Mouse (Mus musculus): ENCODE measurements around the gene Shtn1.

Shtn1 gene

DNA sequence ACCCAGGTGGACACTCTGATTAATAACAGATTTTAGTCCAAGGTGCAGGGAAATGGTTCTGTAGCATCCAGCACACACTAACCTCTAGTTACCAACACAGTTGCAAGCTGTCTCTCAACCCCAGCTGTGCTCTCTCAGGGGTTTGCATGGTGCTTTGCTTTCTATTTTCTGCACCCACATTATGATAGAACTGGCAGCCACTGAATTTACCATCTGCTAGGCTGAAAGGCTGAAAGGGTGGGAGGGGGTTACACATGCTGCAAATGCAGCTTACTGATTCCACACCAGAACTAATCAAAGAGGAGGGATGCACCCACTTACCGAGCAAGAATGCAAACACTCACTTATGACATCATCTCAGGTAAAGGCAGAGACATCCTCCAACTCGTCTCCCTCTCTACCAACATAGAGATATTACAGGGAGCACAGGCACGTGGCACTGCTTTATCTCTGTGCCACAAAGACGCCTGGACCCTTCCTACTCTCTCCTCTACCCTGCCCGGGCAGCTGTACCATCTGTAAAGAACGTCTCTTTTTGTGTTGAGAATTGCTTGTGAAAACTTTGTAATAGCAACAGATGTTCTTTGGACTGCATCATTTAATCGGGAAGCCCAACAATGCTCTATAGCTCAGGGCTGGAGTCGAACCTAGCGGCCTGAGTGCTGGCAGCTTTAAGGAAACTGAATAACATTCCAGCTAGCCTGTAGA is 23.0 kb downstream of the Shtn1 start:
- no peak for DNase-seq (ENCODE audit: extremely low spot score, low read depth, low spot score)

DNA sequence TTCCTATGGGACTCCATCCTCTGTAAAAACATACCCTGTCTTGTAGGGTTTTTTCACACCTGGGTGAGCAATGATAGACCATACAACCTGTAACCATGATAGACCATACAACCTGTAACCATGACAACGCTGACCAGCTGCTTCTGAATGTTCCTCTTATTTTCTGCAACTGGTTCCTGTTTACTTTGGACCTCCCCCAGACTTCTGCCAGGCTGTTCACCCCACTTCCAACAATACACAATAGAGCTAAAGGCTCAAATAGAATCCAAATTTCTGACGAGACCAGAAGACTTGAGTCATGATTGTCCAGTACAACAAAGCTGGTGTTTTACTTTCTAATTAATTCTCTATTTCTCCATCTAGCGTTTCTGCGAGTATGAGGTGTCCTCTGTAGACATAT is 23.8 kb downstream of the Shtn1 start:
- no peak for DNase-seq (ENCODE audit: extremely low spot score, low read depth, low spot score)

DNA sequence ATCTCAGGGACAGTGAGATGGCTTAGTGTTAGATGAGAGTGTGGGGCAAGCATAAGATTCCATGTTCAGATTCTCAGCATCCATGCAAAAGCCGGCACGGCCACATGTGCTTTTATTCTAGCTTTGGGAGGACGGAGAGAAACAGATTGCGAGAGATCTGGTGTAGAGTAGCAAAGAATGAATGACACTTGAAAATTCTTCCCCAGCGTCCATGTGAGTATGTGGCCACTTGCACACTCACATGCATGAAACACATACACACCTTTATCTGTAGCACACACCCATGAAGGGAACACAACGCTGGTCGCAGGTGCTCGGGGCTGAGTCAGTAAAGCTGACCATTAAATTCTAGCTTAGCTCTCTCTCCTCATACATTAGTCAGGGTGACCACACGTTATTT is 24.3 kb downstream of the Shtn1 start:
- no peak for DNase-seq (ENCODE audit: extremely low spot score, low read depth, low spot score)

DNA sequence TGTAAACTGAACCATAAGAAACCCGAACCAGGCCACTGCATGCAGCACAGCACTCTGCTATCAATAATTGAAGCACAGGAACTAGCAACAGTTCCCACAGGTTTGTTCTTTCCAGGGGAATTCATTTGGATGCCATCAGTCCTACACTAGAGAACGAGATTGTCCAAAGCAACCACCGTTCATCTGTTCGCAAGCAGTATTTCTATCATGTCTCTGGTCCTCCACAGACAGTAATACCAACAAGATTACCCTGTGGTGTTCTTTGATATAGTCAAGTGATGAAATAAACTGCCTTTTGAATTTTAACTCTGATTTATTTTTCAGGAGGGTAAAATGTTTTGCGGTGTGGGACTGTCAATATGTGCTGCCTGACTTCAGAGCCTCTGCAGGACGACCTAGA is 27.0 kb downstream of the Shtn1 start:
- no peak for DNase-seq (ENCODE audit: extremely low spot score, low read depth, low spot score)

DNA sequence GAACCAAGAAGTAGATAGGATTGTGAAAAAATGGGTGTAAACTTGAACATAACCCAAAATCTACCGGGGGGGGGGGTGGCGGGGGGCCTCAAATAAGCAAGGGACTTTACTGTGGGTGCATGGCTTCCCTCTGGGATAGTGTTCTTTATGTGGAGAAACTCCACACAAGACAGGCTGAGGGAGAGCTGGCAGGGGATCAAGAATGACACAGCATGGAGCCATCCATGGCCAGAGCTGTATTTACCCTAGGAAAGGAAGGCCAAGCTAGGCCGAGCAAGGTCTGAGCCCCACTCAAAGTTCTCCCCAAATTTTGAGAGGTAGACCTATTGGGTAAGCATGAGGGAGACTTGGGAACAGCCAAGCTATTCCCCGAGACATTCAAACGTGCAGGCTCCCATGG is 28.4 kb downstream of the Shtn1 start:
- no peak for DNase-seq (ENCODE audit: extremely low spot score, low read depth, low spot score)

DNA sequence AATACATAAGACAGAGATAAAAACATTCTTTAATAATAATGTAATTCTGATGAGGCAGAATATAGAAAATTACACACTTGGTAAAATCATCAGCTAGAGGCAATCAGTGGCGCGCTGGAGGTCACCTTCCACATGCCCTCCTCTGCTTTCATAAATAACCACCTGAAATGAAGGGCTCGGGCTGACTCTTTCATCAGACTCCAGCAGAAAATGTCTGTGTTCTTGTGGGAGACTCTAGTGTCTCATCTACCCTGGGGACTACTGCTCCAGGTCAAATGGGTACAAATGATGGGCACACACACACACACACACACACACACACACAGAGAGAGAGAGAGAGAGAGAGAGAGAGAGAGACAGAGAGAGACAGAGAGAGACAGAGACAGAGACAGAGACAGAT is 34.8 kb downstream of the Shtn1 start:
- no peak for DNase-seq (ENCODE audit: extremely low spot score, low read depth, low spot score)

DNA sequence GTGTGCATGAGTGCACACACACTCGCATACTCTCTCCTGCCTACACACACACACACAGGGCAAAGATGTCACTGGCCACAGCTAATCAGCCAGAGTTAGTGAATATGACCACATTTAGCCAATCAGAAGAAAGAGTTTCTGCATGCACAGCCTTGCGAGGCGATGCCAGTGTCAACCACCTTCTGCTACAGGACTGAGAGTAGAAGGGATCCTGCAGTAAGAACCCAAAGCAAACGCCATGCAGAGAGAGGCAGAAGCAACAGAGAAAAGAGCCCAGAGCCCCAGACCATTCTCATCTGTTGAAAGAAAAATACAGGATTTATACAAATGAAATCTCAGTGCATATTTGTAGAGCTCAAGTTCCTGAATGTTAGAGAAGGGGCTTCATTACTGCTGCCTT is 37.1 kb downstream of the Shtn1 start:
- DNase-seq (ENCODE audit: extremely low spot score, low read depth, low spot score): no peak

DNA sequence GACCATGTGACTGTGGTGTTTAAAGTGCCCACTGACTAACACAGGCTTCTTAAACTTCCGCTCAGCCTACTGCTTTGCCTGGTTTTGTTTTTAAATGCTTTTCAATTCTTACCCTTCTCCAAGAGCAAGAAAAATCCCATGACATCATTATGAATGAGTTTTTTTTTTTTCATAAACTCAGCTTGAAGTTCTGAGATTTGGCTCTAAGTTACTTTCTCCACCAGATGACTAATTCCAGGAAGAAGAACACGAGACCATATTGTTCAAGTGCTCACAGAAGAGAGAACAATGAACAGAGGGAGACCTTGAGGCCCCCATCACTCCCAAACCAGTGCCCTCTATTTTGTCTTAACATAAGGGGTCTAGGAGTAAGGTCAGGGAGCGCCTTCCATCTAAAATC is 39.1 kb downstream of the Shtn1 start:
- no peak for DNase-seq (ENCODE audit: extremely low spot score, low read depth, low spot score)

DNA sequence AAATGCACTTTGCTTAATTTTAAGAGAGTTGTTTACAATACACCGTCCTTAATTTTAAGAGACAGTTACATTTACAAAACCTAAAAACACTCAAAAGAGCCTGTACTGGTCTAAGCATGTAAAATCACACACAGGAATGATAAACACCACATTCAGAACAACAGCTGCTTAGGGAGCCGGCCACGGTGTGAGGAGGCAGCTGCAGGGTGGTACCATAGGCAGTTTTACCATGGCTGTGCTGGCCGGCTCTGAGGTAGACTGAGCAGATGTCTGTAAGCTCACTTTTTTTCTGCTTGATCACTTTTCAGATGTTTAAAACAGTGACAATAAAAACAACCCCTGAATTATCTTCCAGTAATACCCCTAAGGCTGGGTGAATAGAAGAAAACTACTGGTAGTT is 42.7 kb downstream of the Shtn1 start:
- no peak for DNase-seq (ENCODE audit: extremely low spot score, low read depth, low spot score)

DNA sequence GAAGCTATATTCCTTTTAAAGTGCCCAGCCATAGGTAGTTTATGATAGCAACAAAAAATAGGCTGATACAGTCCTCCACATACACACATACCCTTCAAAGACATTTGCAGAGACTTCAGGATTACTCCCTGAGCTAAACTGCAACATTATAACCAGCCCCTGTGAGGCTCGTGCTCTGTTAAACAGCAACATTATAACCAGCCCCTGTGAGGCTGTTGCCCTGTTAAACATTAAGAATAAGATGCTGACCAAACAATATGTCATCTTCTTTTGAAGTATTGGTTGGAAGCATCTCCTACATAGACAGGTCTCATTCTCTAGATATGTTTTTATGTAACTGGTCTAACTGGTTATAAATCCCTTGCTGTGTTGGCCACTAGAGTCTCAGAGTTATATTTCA is 45.7 kb downstream of the Shtn1 start:
- DNase-seq (ENCODE audit: extremely low spot score, low read depth, low spot score): no peak

DNA sequence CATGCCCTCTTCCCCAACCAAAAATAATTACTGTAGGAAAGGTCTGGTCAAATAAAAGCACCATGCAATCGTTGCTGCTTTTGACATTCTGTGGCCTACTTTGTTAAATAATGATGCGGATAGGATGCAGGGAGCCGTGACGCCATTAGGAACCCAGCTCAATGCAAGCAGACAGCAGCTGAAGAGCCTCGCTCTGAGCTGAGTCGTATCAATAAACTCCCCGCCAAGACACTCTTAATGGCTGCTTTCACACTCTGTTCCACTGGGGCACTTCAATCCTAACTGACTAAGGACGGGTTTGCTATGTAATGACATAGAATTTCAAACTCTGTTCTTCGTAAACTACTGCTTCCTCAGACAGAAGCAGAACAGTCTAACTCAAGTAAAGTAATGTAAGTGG is 46.9 kb downstream of the Shtn1 start:
- no peak for DNase-seq (ENCODE audit: extremely low spot score, low read depth, low spot score)

DNA sequence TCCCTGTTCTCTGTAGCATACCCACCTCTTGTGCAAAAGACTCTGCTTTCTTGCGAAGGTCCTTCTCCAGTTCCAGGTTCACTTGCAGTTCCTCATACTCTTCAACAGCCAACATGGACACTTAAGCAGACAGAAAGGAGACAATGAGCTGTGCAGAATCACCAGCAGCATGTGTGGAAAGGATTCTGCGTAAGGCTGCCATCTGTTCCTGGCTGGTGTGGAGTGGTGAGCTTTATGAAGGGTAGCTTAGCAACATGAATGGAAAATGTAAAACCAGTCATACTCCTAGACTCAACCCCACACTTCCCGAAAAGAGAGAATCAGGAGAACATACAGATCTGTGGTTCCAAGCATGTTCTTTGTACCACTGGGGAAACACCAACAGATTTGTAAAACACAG is 47.8 kb downstream of the Shtn1 start:
- no peak for DNase-seq (ENCODE audit: extremely low spot score, low read depth, low spot score)

DNA sequence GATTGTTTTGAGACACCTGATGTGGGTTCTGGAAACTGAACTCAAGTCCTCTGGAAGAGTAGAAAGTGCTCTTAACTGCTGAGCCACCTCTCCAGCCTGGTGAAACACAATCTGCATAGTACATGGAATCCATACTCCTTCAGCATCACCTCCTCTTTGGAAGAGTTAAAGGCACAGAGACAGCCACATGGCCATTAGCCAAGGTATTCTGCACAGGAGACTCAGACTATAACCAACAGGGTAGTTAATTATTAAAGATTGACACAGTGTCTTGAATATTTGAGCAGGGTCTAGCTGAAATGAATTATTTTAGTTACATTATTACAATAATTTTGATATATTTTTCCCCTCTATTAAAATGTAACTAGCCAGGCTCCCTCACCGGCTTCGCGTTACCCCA is 52.0 kb downstream of the Shtn1 start:
- no peak for DNase-seq (ENCODE audit: extremely low spot score, low read depth, low spot score)

DNA sequence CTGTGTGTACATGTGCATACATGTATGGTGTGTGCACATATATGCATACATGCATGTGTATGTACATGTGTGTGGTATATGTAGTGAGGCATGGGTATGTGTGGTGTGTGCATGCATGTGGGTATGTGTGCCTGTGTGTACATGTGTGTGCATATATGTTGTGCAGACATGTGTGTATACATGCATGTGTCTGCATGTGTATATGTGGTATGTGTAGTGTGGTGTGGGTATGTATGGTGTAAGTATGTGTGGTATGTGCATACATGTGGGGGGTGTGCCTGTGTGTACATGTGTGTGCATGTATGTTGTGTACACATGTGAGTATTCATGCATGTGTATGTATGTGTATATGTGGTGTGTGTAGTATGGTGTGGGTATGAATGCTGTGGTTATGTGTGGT is 54.3 kb downstream of the Shtn1 start:
- DNase-seq (ENCODE audit: extremely low spot score, low read depth, low spot score): no peak

DNA sequence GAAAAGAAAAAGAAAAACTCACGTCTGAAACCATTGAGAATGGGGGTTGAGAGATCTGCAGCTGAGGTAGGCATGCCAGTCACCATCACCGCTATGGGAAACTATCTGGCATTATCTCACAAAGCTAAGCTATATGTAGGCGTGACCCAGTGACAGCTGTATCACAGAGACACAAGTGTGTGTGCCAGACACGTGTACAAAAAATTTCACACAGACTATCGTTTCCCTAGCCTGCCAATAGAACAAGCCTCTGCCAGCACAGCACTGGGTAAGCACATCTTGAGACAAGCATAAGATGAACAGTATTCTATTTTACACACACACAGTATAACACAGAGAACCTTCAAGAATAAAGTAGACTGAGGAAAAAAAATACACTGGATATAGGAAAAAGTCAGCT is 65.1 kb downstream of the Shtn1 start:
- DNase-seq (ENCODE audit: extremely low spot score, low read depth, low spot score): no peak

DNA sequence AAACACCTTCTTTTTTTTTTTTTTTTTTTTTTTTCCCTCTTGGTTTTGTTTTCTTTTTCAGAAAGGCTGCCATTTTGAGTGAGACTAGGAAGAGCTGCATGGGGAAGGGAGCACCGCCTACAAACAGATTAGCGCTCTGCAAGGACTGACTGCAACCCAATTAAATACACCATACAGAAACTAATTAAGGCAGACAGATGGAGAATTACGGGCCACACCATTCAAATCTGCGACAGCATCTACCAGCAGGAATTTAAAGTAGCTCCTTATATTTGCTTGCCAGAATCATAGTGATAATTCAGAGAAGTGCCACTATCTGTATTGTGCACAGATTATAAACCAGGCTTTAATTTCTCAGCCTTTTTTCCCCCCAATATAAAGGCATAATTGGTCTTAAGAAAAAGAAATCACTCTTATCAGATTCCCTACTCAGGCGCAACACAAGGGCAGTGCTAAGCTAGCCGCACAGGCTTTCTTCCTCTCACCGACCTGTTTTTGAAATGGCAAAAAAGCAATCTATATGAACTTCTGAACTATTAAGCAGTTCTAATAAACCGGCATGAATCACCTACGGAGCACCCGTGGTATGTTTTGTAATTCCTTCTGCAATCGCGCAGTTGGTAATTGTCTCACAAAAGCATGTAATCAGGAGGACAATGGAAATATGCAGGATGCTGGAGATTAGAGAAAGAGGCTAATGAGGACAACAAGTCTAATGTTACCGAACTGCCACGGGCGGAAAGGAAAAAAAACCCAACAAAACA is 69.1 kb downstream of the Shtn1 start:
- no peak for DNase-seq (ENCODE audit: extremely low spot score, low read depth, low spot score)

DNA sequence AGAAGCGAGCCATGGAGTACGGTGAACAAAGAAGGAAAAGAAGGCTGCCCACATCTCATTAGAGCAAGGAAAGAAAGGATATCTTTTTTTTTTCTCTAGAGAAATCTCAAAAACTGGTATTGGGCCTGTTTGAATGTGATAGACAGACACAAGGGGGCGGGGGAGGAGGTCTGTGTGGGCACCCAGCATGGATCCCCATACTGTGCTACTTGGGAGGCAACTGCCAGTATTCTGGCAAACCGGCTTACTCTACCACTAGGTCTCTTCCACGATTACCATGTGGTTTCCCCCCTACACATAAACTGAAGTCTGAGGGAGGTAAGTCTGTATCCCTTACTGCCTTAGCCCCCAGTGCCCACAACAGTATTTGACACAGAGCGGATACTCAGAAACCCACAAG is 73.1 kb downstream of the Shtn1 start:
- no peak for DNase-seq (ENCODE audit: extremely low spot score, low read depth, low spot score)

DNA sequence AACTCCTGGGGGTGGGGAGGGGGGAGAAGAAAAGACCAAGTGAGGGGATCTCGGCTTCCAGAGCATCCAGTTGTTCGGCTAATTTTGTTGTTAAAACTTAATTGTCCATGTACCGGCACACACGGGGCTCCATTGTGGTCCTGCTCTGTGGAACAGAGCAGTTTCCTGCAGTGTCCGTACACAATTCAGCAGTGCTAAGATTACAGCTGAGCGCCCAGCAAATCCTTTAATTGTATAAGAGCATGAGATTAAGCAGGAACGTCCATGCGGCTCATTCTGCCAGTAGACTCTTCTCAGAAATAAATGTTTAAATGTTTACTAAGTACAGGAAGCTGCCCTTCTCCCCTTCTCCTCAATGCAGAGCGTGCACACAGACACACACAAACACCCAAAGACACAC is 94.3 kb downstream of the Shtn1 start:
- no peak for DNase-seq (ENCODE audit: extremely low spot score, low read depth, low spot score)

DNA sequence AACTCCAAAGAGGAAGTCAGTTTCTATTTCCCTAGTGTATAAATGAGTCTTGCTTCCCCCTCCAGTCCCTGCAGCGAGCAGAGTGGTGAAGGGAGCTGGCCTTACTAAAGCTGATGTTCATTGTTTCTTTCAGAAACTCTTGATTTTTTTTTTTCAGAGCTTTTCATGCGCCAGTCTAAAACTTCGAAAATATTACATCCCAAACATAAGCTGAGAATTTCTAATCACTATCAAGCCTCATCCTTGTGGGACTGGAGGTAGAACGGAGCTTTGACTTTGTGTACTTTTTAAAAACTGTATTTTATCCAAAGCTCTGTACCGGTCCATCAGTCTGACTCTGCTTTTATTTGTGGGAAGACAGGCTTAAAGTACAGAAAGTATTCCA is 95.9 kb downstream of the Shtn1 start:
- no peak for DNase-seq (ENCODE audit: extremely low spot score, low read depth, low spot score)

DNA sequence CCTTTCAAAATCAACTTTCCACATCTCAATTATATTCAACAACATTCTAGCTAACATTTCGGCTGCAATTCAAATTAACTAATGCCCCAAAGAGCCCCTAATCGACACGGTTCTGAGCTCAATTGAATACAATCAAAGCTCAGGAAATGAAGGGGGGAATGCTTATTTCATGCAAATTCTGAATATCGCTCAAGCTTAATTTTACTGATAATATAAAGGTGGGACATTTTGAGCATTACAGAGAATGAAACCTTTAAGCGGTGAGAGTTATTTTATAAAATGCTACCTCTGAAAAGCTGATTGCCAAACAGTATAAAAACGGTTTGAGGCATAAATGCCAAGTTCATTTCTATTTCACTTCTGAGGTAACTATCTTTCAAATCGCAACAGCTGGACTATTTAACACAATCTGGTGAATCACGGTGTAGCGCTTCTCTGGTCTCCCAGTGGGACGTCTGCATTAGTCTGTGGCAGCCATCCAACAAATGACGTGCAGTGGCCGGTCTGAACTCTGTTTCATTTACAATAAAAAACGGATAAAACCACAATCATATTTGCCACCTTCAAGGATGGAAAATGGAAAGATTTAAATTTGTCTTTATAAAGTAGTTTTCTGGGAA is 96.4 kb downstream of the Shtn1 start:
- DNase-seq (ENCODE audit: extremely low spot score, low read depth, low spot score): no peak

DNA sequence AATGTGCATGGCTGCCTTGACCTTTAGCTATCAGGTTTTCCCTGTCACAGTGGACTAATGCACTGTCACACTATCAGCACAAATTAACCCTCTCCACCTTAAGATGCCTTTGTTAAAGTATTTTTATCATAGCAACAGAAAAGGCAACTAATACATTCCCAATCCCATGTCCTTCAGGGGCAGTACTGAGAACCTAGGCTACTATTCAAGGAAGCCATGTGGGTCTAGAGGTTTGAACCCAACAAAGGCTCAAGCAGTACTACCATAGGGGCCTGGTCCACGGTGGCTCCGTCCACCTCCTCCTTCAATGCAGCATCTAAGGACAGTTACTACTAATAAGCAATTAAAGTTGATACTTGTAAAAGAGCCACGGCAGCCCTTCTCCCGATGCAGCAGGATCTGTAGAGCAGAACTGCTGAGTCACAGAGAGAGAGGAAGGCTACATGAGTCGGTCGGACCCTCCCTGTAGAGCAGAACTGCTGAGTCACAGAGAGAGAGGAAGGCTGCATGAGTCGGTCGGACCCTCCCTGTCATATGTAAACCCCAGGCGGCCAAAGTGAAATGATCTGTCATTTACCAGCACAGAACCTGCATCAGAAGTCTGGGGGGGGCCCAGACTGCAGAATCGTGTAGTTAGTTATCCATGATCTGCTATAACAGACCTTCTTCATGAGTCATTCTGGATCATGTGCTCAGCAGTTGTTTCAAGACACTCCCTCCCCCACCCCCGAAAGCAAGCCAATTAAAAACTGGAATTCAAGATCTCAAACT is 97.3 kb downstream of the Shtn1 start:
- DNase-seq (ENCODE audit: extremely low spot score, low read depth, low spot score): no peak

Data from hindlimb bud, embryonic 11.5 days (tissue).